Mouse (Mus musculus) erythroid progenitor cell, adult 5-6 weeks (primary cell): ENCODE measurements around the gene Parn. TPM values are rescaled to one million over a fixed set of nuclear protein-coding genes. Genes with fewer than 3 reads are reported as not detected.
"Not testable (repeated sequence)": the region's sequence is repeated elsewhere in the genome, so short reads cannot be mapped to it uniquely, and the experiment has no call there.

ENCODE experiments used
- ATAC-seq: replicated peaks from 2 replicates; pipeline ENCODE4 v1.8.0; 2016; ENCODE audit warnings: moderate number of reproducible peaks, mild to moderate bottlenecking, moderate TSS enrichment, inconsistent platforms; ENCODE audit not compliant: poor library complexity, low FRiP score, severe bottlenecking
- total RNA-seq, 2 experiments: library from RNA; stranded (forward) in 1 of 2; stranded (reverse) in 1 of 2; fragments of 150-400 nt in 1 of 2; fragments of 186-747, 209-891 nt in 1 of 2; gene quantifications; 2 replicates each; pipeline versions ENCODE4 v1.2.3 to v1.2.4; 2015 to 2017; ENCODE audit warnings: low replicate concordance in 2 of 2

Parn gene
- total RNA-seq, 2 experiments from 2014 or later: 4.2 to 7.9 TPM

GRCm38 (mm10) chr16:13638198-13638597, 29.8 kb downstream of the Parn start:
- ATAC-seq: not testable (repeated sequence)

GRCm38 (mm10) chr16:13628345-13628744, 39.6 kb downstream of the Parn start:
- no peak for ATAC-seq

GRCm38 (mm10) chr16:13621745-13622507, 46.0 kb downstream of the Parn start:
- ATAC-seq: no peak

GRCm38 (mm10) chr16:13620194-13620593, 47.8 kb downstream of the Parn start:
- ATAC-seq: no peak

GRCm38 (mm10) chr16:13615276-13615675, 52.7 kb downstream of the Parn start:
- no peak for ATAC-seq

- no peak for ATAC-seq
Observed at GRCm38 (mm10) chr16:13612571-13612970, 55.4 kb downstream of the Parn start.

GRCm38 (mm10) chr16:13612058-13612457, 55.9 kb downstream of the Parn start:
- ATAC-seq: no peak

GRCm38 (mm10) chr16:13611399-13611798, 56.6 kb downstream of the Parn start:
- no peak for ATAC-seq

- no peak for ATAC-seq
Observed at GRCm38 (mm10) chr16:13610951-13611381, 57.0 kb downstream of the Parn start.

GRCm38 (mm10) chr16:13608705-13609085, 59.3 kb downstream of the Parn start:
- no peak for ATAC-seq

GRCm38 (mm10) chr16:13607987-13608704, 59.8 kb downstream of the Parn start:
- no peak for ATAC-seq

GRCm38 (mm10) chr16:13602779-13603178, 65.2 kb downstream of the Parn start:
- no peak for ATAC-seq

- no peak for ATAC-seq
Observed at GRCm38 (mm10) chr16:13589049-13589408, 78.9 kb downstream of the Parn start.

- ATAC-seq: no peak
Observed at GRCm38 (mm10) chr16:13588182-13589048, 79.6 kb downstream of the Parn start.

- ATAC-seq: no peak
Observed at GRCm38 (mm10) chr16:13585234-13585633, 82.7 kb downstream of the Parn start.

GRCm38 (mm10) chr16:13580784-13581183, 87.2 kb downstream of the Parn start:
- no peak for ATAC-seq

- ATAC-seq: no peak
Observed at GRCm38 (mm10) chr16:13580016-13580415, 88.0 kb downstream of the Parn start.

- ATAC-seq: no peak
Observed at GRCm38 (mm10) chr16:13575306-13575705, 92.7 kb downstream of the Parn start.

- no peak for ATAC-seq
Observed at GRCm38 (mm10) chr16:13568280-13568679, 99.7 kb downstream of the Parn start.

GRCm38 (mm10) chr16:13567614-13568013, 100.4 kb downstream of the Parn start:
- no peak for ATAC-seq
